Mouse (Mus musculus): ENCODE measurements at regions not wholly inside any gene's neighbourhood (a gene's known extent, or its start where the extent isn't known, plus 50 kb on each side); places are given as distances from the start of the nearest gene placed in this dataset.
"Not testable (repeated sequence)": the region's sequence is repeated elsewhere in the genome, so short reads cannot be mapped to it uniquely, and the experiment has no call there.

DNA sequence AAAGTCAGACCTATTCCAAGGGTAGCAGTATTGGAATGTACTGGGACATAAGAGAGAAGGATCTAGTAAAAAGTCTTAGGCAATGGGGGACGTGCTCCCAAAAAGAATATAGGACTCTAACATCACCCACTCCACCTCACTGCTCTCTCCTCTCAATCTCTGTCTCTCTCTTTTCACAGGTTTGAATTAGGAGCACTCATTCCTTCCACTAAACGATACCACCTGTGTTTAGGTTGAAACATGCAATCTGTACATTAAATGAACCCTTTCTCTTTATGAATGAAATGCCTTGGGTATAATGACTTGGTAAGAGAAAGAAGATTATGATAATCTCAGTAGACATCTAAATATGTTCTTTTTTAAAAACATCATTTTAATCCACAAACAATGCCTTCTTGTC lies 129.4 kb downstream of the Zpld1 start:
- DNase-seq, result no peak

DNA sequence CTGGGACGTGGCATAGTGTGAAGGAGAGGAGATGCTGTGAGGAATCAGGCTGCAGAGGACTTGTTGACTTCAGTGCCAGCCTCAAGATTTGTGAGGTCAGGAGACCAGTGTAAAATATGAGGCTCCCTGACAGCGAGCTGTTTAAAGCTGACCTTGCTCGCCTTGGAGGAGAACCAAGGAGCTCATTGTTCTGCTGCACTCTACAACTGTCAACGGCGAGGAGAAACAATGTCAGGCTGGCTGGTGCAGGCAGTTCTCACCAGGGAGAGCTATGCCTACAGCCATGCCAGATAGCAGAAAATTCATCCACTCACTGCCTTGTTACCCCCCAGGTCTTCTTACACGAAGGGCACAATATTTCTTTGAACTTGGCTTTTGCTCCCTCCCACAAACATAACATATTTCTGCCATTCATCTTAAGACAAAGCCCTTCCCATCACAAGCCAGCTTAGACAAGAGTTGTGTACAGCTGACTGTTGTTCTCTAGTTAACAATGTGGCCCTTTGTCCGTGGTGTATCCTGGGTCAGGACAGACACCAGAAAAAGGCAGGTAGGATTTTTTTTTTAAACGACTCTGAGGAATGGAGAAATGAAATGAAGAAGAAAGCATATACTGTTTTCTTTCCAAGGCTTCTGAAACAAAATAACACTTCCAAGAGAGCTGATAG lies 131.5 kb downstream of the Zpld1 start:
- DNase-seq, result peak in 1 of 2 experiments; percentile 11

DNA sequence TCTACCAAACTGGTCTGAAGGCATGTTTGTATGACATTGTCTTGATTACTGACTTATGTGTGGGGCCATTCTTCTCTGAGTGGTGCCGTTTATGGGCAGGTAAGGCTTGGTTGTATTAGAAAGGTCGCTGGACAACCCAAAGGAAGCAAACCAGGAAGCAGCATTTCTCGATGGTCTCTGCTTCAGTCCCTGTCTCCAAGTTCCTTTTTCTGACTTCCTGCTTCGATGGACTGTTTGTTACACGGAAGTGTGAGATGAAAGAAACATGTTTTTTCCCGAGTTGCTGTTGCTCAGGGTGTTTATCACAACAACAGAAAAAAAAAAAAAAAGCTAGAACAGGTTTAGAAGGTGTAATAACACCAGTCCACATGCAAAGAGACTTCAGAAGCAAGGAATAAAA lies 134.9 kb downstream of the Zpld1 start:
- no peak for DNase-seq

DNA sequence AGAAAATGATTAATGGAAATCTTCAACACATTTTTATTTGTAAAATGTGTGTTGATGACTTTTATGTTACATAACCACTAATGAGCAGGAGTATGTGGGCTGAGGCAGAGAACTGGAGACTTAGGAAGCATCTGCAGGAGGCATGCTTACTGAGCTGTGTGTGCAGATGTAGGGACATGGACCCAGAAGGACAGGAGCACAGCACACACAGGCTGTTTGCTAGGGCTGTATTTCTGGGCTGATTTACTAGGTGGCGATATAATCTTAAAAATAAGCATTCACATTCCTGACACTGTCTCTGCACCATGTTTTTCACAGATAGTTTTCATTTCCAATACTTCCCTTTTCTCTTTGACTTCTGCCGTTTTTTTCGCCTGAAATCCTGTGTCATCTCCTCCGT lies 146.1 kb downstream of the Zpld1 start:
- DNase-seq, result no peak

DNA sequence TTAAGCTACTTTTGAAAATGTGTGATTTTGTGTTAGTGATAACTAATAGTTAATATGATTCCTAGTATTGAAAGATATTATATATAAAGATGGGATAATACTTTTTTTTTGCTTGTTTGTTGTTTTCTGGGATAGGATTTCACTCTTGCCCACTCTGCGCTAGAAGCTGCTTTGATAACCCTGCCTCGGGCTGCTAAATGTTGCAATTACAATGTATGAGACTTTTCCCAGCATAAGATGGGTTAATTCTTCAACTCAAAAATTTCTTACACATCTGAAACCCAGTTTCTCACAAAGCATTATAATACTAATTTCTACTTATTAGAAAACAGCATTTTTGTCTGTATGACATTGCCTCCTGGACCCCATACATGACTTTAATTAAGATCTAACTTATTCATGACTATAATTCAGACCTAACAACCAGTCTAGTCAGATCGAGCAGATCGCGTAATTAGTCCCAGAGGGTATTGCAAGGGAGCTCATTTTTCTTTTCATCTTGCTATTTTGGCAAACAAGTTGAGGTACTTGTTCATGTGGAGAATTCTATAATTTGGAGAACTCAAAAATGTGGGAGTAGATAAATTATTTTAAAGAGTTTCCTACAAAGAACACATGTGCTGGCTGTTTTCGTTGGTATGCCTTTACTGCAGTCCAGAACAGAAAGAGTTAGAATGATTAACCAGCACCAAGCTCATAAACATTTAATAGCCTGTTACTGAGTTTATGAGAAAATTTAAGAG lies 155.2 kb downstream of the Zpld1 start:
- DNase-seq, result no peak

DNA sequence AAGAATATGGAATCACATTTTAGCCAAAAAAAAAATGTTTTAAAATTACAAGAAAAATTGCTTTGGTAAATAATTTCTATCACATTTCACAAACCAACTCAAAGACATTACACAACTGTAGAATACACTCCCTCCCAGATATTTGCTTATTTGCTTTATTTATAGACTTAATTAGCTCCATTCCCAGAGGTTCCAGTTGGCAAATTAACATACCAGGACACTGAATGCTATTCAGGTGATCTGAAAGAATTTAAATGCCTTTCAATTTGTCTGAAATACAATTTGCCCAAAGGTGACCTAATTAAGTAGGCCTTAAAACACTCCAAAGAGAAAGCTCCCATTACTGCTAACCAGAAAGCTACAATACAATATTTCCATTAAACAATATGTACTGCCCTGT lies 162.8 kb downstream of the Zpld1 start:
- no peak for DNase-seq

DNA sequence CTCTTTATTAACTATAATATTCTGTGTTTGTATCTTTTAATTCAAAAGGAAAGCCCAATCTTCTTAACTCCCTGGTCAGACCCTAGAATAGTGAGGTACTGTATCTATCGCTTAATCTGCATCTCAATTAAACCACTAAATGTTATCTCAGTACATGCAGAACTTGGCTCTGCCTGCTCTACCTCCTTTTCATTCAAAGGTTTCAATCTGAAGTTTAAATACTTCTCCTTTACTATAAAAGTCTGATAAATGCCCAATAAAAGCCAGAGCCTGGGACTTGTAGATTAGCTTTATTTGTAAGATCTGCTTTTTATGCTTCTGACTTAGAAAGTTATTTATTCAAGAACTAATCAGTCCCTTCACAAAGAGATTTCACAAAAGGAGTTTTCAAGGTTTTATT lies 200.1 kb downstream of the Zpld1 start:
- no peak for DNase-seq

DNA sequence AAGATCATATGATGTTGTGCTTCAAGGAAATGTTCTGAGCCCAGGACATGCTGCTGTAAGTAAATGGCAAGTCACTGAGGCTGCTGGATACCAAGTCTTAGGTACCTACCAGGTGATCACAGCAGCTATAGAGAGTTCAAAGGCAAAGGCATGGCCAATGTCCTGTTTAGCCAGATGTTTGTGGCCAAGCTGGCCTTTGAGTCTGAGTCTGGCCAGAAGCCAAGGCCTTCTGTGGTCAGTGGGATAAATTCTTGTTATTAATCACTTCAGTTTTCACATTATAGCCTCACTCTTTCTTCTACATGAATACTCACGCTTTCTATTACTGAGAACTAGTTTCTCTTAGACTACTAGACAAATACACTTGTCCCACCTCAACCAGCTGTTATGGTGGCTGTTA lies 210.3 kb downstream of the Zpld1 start:
- DNase-seq, result no peak

DNA sequence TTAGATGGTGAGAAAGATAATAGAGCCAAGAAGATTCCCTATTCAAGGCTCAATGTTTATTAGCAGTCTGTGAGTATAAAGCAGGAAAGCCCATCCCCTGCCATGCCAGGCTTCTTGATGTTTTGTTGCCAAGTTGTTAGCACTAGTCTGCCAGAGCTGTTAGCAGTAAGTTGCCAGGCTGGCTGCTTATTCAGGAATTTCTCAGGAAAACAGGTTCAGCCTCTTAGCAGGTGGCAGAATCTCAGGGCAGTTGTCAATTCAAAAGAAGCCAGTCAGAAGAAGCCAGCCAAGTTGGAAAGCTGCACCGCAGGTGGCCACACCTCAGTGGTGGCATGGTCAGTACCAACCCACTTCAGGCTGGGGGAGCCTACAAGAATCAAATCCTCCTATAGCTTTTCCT lies 221.6 kb downstream of the Zpld1 start:
- no peak for DNase-seq

DNA sequence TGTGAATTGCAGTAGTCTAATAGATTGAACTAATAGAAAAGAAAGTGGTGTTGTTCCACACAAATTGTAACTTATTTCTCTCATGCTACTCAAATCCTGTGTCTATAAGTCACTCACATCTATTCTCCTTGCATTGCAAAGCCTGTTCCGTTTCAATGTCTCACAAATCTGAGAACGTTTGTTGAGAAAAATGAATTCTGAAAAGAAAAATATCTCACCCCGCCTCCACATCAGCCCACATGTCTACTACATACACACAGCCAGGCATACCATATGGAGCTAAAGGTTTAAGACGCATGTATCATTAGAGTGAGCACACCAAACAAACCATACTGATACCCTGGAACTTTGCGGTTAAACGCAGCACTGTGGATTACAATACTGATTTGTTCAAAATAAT lies 258.0 kb downstream of the Zpld1 start:
- DNase-seq, result no peak

DNA sequence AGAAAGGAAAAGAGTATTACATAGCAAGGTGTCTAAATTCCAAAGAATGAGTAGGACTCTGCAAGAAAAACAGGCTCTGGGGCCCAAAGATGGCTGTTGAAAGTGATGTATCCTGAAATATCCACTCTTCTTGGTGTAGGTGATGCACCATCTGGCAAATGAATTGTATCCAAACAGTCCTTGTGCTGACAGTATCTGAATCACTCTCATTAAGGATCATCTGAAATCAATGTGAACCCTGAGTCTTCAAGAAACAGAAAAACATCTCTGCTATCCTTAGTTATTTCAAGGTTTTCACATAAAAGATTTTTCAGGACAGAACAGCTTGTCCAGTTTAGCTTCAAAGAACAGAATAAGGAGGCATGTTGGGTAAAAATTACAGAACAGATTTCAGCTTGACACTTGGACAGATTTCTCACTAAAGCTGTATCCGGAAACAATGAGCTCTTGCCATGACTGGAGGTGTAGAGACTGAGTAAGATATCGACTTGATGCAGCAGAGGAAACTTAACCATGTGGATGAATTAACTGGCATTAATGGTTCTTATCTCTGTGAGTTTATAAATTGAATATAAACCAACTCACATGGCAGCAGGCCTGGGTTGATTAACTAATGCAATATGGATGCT lies 296.0 kb downstream of the Zpld1 start:
- DNase-seq, result no peak

DNA sequence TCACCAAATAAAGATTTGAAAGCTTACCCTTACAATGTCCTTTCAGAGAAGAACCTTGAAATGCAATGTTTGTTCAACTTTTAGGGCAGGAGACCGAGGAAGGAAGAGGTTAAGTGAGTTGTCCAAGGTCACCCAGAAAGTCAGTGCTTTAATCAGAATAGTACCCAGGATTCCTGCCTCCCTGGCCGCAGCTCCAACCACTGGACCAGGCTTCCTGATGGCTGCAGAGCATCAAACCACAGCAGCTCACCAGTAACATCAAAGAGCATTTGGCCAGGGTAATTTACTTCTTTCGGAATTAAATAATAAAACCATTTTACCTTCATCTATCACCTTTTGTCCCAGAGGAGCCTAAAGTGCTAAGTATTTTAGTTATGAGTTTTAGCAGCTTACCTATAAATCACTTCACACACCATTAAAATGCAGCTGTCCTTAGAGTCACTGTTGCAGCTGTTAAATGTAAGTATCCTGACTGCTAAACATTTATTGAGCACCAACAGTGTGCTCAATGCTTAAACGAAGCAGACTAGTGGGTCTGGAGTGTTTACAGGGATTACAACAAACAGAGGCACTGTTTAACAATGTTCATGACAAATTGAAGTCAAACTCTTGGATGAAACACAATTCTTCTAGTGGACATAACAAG lies 306.1 kb downstream of the Zpld1 start:
- DNase-seq, result no peak

DNA sequence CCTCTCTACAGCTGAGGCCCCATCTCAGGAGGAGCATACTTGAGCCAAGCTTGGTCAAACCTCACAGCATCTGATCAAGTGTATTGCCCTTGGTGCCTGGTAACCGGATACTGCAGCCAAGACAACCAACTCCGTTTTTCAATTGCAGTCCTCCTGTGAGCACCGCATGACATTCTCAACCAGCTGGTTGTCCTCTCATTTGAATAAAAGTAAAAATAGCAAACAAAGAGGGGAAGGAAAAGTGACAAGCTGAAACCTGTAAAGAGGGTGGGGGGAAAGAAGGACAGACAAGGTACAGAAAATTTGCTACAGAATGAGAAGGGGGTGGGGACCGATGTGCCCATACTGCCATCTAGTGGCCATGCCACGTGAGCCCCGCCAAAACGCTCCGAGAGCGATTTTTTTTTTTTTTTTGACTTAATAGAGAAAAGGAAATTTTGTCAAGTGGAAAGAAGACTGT lies 314.0 kb downstream of the Zpld1 start:
- peak in 1 of 2 experiments; percentile 15 for DNase-seq

DNA sequence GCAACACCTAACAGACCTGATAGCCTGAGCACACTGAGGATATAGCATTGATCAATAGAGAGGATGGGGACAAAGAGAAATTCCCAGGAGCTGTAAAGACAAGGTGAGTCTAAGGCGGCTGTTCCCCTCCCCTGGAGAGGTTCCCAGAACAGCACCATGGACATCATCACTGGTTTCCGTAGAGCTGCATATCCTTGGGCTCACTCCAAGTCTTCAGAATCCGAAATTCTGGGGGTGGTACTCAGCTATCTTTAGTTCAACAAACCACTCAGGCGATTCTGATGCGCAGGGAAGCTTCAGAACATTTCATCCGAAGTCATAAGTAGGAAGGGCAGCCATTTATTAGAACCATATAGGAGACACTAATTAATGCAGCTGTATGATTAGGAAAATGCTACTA lies 327.4 kb downstream of the Zpld1 start:
- DNase-seq, result no peak

DNA sequence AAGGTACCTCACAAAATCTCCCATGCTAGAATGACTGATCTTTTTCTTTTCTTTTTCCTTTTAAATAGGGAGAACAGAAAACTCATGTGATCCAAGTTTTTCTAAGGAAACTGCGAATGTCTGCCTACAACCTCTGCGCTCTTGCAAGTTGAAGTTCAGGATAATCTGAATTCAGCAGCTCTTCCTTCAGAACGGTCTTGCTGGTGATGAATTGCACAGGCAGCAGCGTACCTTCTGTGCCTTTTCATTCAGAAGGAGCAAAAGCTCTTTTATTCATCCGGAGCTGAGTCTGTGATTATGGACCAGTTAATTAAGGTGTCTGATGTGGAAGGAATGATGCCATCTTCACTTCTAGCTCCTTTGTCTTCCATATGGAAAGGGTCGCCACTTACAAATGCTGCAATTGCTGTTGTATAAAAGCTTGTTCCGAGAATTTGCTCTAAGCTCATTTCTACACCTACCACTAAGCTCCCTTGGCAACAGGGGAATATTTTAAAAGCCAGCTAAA lies 353.9 kb downstream of the Zpld1 start:
- no peak for DNase-seq

DNA sequence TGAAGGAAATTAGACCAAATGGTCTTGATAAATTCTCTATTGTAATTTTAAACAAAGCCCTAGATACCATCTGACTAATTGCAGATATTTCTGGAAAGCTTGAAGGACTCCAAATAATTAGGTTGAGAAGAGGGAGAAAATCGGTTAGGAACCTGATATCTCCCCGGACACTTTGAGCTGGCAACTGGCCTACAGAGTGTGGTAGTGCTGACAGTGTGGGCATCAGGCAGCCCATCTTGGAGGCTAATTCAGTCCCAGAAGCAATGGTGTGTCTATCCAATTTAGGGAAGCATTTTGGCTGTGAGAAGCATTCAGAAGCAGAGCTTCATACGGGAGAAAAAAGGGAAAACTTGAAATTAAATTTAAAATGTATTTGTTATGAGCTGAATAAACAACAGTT lies 369.5 kb downstream of the Zpld1 start:
- DNase-seq, result no peak

DNA sequence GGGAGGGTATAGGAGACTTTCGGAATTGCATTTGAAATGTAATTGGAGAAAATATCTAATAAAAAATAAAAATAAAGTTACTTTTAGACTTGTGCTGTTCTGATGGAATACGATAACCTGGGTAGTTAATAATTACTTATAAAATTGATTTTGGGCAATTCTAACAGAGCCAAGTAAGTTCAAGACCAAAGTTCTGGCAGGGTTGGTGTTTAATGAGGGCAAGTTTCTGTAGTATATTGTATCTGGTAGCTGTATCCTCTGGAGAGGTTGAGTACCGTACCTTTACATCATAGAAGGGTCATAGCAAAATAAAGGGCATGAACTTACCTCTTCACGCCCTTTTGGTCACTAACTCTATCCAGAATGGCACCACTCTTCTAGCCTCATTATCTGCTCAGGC lies 394.9 kb downstream of the Zpld1 start:
- no peak for DNase-seq

DNA sequence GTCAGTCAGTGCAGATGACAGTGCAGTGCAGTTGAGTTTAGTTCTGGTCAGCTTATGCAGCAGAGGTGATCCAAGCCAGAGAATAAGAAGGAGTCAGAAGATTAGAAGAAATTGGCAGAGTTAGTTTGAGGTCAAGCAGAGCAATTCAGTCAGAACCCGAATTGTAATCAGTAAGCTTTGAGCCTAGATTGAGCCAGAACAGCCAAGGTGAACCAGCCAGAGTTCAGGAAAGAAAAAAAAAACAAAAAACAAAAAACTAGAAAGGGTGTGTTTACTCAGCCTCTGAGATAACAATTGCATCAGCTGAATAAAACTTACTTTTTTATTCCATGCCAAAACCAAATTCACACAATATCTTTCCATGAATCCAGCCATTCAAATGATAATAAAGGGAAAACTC lies 396.3 kb downstream of the Zpld1 start:
- no peak for DNase-seq

DNA sequence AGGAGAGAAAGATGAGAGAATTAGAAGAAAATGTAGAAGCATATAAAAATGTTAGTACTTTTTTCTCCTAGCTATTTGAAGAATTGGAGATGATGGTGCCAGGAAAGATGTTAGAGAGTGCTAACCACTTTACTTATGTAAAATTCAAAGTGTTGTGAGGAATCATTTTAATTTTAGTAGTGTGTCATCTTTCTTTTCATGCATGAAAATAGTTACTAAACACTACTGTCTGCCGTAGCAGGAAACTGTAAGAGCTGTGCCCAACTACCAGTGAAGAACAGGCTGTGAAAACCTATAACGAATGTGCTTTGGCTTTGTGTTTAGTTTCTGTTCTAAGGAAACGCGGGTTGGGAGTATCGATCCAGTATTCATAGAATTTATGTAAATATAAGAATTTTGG lies 403.1 kb downstream of the Zpld1 start:
- no peak for DNase-seq

DNA sequence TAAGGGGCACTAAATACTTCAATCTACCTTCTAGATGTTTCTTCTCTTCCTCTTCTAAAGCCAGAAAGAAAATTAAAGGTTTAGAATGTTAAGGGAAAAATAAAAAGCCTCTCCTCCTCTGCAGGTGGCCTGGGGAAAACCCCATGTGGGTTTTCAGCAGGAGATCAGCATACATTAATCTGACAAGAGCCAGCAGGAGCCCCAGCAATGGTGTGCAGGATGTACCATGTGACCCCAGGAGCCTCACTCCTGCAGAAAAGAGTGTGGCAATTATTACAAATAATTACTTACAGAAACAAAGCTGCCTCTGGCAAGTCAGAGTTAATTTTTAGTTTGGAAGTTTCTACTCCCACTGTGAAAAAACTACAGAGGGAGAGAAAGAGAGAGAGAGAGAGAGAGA lies 440.4 kb downstream of the Zpld1 start:
- no peak for DNase-seq

DNA sequence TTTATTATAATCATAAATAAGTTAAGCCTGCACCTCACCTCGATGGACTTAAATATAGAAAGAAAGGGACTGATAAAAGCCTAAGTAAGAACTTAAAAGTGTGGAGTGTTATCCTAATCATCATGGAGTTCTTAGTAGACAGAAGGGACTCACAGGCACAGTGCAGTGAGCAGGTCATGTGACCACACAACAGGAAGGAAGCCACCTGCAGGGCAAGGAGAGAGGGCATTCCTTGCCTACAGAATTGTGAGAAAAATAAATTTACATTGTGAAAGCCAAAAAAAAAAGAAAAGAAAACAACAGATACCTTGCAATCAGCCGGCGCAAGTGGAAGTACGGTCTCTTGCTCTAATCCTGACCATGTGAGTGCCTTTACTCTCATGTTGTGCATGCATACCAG lies 454.8 kb downstream of the Zpld1 start:
- not testable (repeated sequence) for DNase-seq

All from heart, adult 18-20 months (tissue).